Mouse (Mus musculus): ENCODE results near the gene Rnaset2b. TPM values are rescaled to one million over a fixed set of nuclear protein-coding genes. Genes with fewer than 3 reads are reported as not detected.
"Not testable (repeated sequence)": the region's sequence is repeated elsewhere in the genome, so short reads cannot be mapped to it uniquely, and the experiment has no call there.

Gene Rnaset2b
- polyA plus RNA-seq (2015; fragmentation: Nextera tagmentation; extraction: Ambion mirVana): 240 and 249 TPM in 2 replicates

DNA sequence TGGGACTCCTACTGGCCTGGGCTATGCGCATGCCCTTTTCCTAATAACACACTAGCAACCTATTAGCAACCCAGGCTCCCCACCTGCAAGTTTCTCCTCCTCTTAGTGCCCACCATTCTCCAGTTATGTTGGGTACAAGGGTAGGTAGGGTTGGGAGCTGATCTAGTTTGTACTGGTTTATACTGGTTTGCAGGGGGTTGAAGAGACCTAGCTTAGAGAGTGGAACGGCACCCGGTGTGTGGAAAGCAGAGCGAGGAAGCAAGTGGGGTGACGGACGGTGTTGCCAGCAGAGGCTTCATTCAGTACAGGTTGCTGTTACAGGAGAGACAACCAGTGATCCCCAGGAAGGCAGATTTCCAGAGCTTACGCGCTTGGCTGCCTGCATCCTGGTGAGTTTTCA is at the start of gene Rnaset2b:
Gene Rnaset2b (plus strand): TSS at position 301 of the 400 bp plus-strand sequence.
- H3K27me3 ChIP-seq (ENCODE audit: control insufficient read depth, insufficient read depth, low read length); H3K4me2 ChIP-seq (replicated peaks; ENCODE audit: low read depth); H3K36me3 ChIP-seq (ENCODE audit: control insufficient read depth, insufficient read depth, low read length); ATAC-seq (ENCODE audit: low FRiP score, low TSS enrichment); H3K4me3 ChIP-seq (ENCODE audit: low read depth, low read length); H3K9me3 ChIP-seq (ENCODE audit: control insufficient read depth, low read length); H3K9ac ChIP-seq (ENCODE audit: low read length); H3K27ac ChIP-seq (replicated peaks); H3K4me1 ChIP-seq (replicated peaks; ENCODE audit: control insufficient read depth, insufficient read depth); DNase-seq (ENCODE audit: low spot score): not testable (repeated sequence)
- WGBS: no CpG with 5 or more reads among the region's 8 CpGs

DNA sequence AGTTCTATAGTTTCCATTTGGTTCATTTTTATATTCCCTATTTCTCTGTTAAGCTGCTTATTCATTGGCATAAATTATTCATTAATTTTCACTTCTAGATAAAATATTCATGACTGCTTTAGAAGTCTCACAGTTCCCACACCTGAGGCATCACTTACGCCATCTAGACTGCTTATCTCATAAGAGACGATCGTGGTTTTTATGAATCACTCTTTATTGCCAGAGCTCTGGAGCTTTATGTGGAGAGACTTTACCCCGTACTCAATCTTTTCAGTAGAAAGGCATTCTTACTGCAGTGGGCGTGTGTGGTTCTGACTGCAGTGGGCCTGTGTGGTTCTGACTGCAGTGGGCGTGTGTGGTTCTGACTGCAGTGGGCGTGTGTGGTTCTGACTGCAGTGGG is 38.8 kb upstream of the Rnaset2b start:
- ATAC-seq (ENCODE audit: low FRiP score, low TSS enrichment); H3K27me3 ChIP-seq (ENCODE audit: control insufficient read depth, insufficient read depth, low read length); H3K27ac ChIP-seq (replicated peaks); H3K9me3 ChIP-seq (ENCODE audit: control insufficient read depth, low read length); H3K4me3 ChIP-seq (ENCODE audit: low read depth, low read length); H3K4me1 ChIP-seq (replicated peaks; ENCODE audit: control insufficient read depth, insufficient read depth); H3K4me2 ChIP-seq (replicated peaks; ENCODE audit: low read depth); H3K9ac ChIP-seq (ENCODE audit: low read length); H3K36me3 ChIP-seq (ENCODE audit: control insufficient read depth, insufficient read depth, low read length); DNase-seq (ENCODE audit: low spot score): not testable (repeated sequence)
- WGBS: 82% methylated on average over 6 of the region's 7 CpGs

DNA sequence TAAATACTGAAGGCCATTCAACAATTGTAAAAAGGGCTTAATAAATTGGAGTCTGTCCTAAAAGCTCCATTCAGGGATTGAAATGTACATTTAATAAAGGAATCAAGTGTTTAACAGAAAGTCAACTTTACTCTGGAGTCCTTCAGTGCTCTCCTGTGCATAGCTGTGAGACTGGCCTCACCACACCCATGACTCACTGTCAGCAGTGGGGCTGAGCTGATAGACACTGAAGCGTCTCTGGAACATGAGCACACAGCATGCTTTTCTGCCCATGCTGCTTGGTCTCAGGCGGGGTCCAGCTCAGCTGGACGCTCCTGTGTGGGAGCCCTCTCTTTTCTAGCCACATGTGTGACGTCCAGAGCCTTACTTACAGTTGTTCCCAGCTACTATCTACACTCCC is 27.9 kb upstream of the Rnaset2b start:
- not testable (repeated sequence) for H3K4me3 ChIP-seq (ENCODE audit: low read depth, low read length); H3K9me3 ChIP-seq (ENCODE audit: control insufficient read depth, low read length); H3K9ac ChIP-seq (ENCODE audit: low read length); H3K27ac ChIP-seq (replicated peaks); H3K36me3 ChIP-seq (ENCODE audit: control insufficient read depth, insufficient read depth, low read length); H3K27me3 ChIP-seq (ENCODE audit: control insufficient read depth, insufficient read depth, low read length); H3K4me2 ChIP-seq (replicated peaks; ENCODE audit: low read depth); H3K4me1 ChIP-seq (replicated peaks; ENCODE audit: control insufficient read depth, insufficient read depth); DNase-seq (ENCODE audit: low spot score)
- no CpG with 5 or more reads among the region's 4 CpGs for WGBS
- ATAC-seq (ENCODE audit: low FRiP score, low TSS enrichment): peak; percentile 83

DNA sequence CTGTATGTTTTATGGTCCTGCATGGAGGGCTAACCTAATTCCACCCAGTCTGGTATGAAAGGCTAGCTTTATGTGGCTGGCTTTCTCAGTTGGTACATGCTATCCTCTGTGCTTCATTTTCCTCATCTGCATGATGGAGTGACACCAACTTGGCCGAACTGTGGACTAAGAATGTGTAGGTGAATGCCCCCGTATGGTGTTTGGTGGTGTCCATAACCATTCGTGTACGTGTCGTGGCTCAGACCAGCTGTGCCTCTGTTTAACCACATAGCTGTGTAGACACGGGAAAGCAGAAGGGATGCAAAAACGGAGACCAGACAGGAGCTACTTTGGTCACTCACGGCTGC is 22.8 kb upstream of the Rnaset2b start:
- H3K4me1 ChIP-seq (replicated peaks; ENCODE audit: control insufficient read depth, insufficient read depth); H3K9ac ChIP-seq (ENCODE audit: low read length); H3K9me3 ChIP-seq (ENCODE audit: control insufficient read depth, low read length); H3K27me3 ChIP-seq (ENCODE audit: control insufficient read depth, insufficient read depth, low read length); H3K27ac ChIP-seq (replicated peaks); DNase-seq (ENCODE audit: low spot score); H3K4me3 ChIP-seq (ENCODE audit: low read depth, low read length); H3K36me3 ChIP-seq (ENCODE audit: control insufficient read depth, insufficient read depth, low read length): not testable (repeated sequence)
- 0 out of 2 replicates have a peak, but pooled peaks have one; percentile 1 for ATAC-seq (ENCODE audit: low FRiP score, low TSS enrichment)
- WGBS: no CpG with 5 or more reads among the region's 8 CpGs
- H3K4me2 ChIP-seq (replicated peaks; ENCODE audit: low read depth): peak overlapping the region; percentile 64

DNA sequence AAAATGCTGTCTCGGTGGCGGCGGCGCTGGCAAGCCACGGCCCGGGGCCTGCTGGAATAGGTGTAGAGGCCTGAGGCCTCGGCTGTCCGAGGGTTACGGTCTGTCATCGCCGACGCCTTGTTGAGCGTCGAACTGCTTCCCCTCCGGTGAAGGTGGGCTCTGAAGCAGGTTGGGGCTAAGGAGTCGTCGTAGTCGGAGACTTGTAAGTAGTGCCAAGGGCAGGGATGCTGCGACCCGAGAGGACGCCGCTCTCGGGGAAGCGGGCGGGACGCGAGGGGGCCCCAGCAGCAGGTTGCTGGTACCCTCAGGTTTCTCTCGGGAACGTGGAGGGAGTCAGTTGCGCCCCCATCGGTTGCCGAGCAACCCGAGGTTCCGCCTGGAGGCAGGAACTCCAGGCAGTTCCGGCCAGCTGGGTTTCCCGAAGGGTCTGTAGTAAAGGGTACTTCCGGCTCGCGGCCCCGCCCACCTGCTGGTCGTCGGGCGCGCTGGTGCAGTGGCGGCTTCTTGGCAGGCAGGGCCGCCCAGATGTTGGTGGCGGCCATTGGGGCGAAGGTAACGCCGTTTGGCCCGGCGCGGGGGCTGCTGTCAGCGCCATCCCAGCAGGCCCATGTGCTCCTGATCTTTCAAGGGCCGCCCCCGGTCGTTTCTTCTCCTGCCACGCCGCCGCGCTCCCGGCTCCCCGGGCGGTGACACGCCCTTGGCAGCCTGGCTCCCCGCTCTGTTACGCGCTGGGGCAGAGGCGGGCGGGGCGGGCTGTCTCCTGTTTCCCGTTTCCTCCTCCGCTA is 22.3 kb upstream of the Rnaset2b start, which contains the start of gene Rsph3b:
Gene Rsph3b (minus strand): TSS at position 699 of the 785 bp plus-strand sequence.
- Histone ChIP-seq H3K4me3 (ENCODE audit: low read depth, low read length) (peak within 1 kb of the TSS; percentile 49), H3K4me2 (replicated peaks; ENCODE audit: low read depth) (peak within 1 kb of the TSS; percentile 64), H3K27ac (replicated peaks) (peak within 1 kb of the TSS; percentile 82), H3K9ac (ENCODE audit: low read length) (peak within 1 kb of the TSS; percentile 54)
- not testable (repeated sequence) for H3K27me3 ChIP-seq (ENCODE audit: control insufficient read depth, insufficient read depth, low read length); H3K4me1 ChIP-seq (replicated peaks; ENCODE audit: control insufficient read depth, insufficient read depth); H3K9me3 ChIP-seq (ENCODE audit: control insufficient read depth, low read length); H3K36me3 ChIP-seq (ENCODE audit: control insufficient read depth, insufficient read depth, low read length)
- under 1% methylated on average over 54 of the region's 73 CpGs for whole genome bisulfite sequencing
- DNase-seq (ENCODE audit: low spot score) (peak; percentile 93), ATAC-seq (ENCODE audit: low FRiP score, low TSS enrichment) (peak; percentile 95)
- TF ChIP-seq CTCF (IDR thresholded peaks at IDR 0.05; ENCODE audit: low read depth): peak; percentile 37; the same call in 1 of the 2 replicates

DNA sequence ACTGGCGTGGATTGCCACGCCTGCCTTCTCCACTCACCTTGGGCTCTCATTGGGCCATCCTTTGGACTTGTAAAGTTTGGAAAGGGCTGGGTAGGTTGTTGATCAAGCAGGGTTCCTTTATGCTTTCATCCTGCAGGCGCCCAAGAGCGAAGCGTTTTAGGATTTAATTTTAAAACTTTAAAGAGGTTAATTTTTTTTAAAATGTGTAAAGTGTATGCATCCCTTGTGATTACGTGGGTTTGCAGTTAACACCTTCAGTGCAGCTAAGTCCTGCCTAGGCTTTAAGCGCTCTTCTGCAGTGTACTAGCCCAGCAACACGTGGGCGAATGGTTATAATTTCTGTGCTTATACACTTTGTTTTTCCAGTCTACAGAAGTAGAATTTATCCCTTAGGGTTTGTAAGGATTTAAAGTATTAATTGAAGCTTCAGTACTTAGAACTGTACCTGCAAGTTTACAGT is 21.6 kb upstream of the Rnaset2b start:
- H3K36me3 ChIP-seq (ENCODE audit: control insufficient read depth, insufficient read depth, low read length); H3K9me3 ChIP-seq (ENCODE audit: control insufficient read depth, low read length); H3K4me1 ChIP-seq (replicated peaks; ENCODE audit: control insufficient read depth, insufficient read depth); H3K27me3 ChIP-seq (ENCODE audit: control insufficient read depth, insufficient read depth, low read length); H3K27ac ChIP-seq (replicated peaks); DNase-seq (ENCODE audit: low spot score): not testable (repeated sequence)
- ATAC-seq (ENCODE audit: low FRiP score, low TSS enrichment): peak; percentile 33
- Histone ChIP-seq H3K4me2 (replicated peaks; ENCODE audit: low read depth) (peak overlapping the region; percentile 64), H3K9ac (ENCODE audit: low read length) (peak overlapping the region; percentile 54), H3K4me3 (ENCODE audit: low read depth, low read length) (peak overlapping the region; percentile 49)
- WGBS: 5% methylated on average over 9 of the region's 9 CpGs

DNA sequence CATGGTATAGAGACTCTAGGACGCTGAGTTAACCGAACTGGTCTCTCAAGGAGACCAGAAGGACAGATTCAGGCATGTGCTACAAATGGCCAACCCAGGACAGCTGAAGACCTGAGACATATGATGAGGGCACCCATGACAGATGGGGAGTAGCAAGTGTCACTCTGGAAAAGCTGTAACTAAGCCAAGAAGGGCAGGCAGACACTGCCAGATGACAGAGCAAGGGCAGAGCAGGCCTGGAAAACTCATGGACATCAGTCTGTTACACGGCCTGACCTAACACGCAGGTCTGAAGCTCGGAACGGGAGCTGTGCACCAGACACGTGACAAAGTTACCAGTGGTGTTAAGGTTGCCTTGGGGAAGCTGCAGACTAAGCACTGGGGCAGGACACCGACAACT is 11.6 kb upstream of the Rnaset2b start:
- not testable (repeated sequence) for H3K9me3 ChIP-seq (ENCODE audit: control insufficient read depth, low read length); H3K27me3 ChIP-seq (ENCODE audit: control insufficient read depth, insufficient read depth, low read length); H3K4me1 ChIP-seq (replicated peaks; ENCODE audit: control insufficient read depth, insufficient read depth); H3K36me3 ChIP-seq (ENCODE audit: control insufficient read depth, insufficient read depth, low read length); H3K4me2 ChIP-seq (replicated peaks; ENCODE audit: low read depth); H3K9ac ChIP-seq (ENCODE audit: low read length); H3K27ac ChIP-seq (replicated peaks); ATAC-seq (ENCODE audit: low FRiP score, low TSS enrichment); DNase-seq (ENCODE audit: low spot score); H3K4me3 ChIP-seq (ENCODE audit: low read depth, low read length)
- 76% methylated on average over 5 of the region's 8 CpGs for WGBS

DNA sequence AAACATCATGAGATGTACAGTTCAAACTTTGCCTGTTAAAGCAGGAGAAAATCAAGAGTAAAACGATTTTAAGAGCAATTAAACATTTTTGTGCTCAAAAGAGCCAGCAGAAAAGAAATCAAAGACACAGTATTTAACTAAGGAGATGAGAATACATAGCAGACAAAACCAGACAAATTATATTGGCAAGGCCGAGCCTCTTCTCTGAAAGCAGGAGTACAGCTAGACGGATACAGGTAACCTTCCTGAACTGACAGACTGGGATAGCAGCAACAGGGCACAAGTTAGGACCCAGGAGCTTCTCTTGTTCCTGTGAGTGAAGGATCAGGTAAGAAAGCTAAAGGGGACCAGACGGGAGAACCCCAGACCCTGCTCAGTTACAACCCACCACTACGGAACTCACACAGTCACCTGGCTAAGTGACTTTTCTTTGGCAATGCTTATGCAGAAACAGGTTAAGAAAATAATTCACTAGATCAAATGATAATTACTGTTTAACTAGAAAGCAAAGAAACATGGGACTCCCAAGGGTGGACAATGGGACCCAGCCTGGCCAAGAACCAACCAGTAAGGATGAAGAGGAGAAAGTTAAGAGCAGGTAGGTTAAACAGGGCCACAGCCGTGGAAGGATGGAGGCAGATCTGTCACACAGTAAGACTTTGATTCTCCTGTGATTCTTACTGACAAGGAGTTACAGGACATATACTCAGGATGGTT is 10.7 kb upstream of the Rnaset2b start:
- H3K27ac ChIP-seq (replicated peaks); H3K4me3 ChIP-seq (ENCODE audit: low read depth, low read length): not testable (repeated sequence)

More for the DNA sequence above, 10.7 kb upstream of the Rnaset2b start:
- not testable (repeated sequence) for H3K9ac ChIP-seq (ENCODE audit: low read length); ATAC-seq (ENCODE audit: low FRiP score, low TSS enrichment); DNase-seq (ENCODE audit: low spot score); H3K27me3 ChIP-seq (ENCODE audit: control insufficient read depth, insufficient read depth, low read length); H3K9me3 ChIP-seq (ENCODE audit: control insufficient read depth, low read length); H3K36me3 ChIP-seq (ENCODE audit: control insufficient read depth, insufficient read depth, low read length); H3K4me1 ChIP-seq (replicated peaks; ENCODE audit: control insufficient read depth, insufficient read depth)
- WGBS: 59% methylated on average over 3 of the region's 6 CpGs
- H3K4me2 ChIP-seq (replicated peaks; ENCODE audit: low read depth): 0 out of 2 replicates have a peak overlapping the region, but pooled peaks have one; percentile 43

Measured in stomach, postnatal 0 days (tissue).